Mouse (Mus musculus): ENCODE measurements around the gene Nxf2.

GRCm38 (mm10) chrX:135008021-135008420 is 43.5 kb upstream of the Nxf2 start:
- TF ChIP-seq CTCF (IDR thresholded peaks at IDR 0.05; ENCODE audit: low read depth) (no peak), EP300 (IDR thresholded peaks at IDR 0.05; ENCODE audit: low read depth) (no peak)
